ENCODE assay signal across 8 mouse cellular contexts in the genomic region with DNA sequence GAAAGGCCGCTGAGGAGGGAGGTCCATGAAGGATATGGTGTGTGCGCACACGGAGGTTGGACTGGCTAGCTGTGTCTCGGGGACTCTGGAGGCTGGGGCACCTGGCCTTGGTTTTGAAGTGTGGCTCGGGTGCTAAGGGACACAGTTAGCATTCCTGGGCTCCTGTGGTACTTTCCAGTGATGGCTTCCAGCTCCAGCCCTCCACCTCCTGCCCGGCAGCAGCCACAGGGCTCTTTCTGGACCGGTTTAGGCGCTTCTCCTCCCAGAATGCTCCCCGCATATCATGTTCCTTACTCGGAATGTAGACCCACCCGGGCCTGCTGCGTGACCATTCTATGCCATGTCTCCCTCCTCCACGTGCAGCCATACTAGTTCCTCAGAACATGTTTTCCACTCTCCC. TPM values are rescaled to one million over a fixed set of nuclear protein-coding genes. Genes with fewer than 3 reads are reported as not detected.
DNase-seq lines count a peak whose midpoint lies in the region; ATAC-seq and TF ChIP-seq lines count a peak whose summit lies in the region.

No protein-coding gene starts in this region.

- WGBS in heart, embryonic 13.5 days, result 79% methylated on average over 13 of the region's 13 CpGs
- WGBS in hindbrain, embryonic 11.5 days, result 85% methylated on average over 13 of the region's 13 CpGs
- 88% methylated on average over 13 of the region's 13 CpGs for WGBS in liver, postnatal 0 days (ENCODE audit: insufficient replicate concordance)

- H3K36me3 ChIP-seq in heart, embryonic 13.5 days, result peaks cover 74% of the 10 kb centered on the region
- H3K36me3 ChIP-seq in ES-E14 (ENCODE audit: control insufficient read depth, insufficient read depth, low read length, poor library complexity, severe bottlenecking), result peaks cover 25% of the 10 kb centered on the region
- H3K36me3 ChIP-seq in hindbrain, embryonic 11.5 days (ENCODE audit: control insufficient read depth, insufficient read depth, low read length), result peaks cover 3% of the 10 kb centered on the region; the same call in 1 of the 2 replicates
- peaks cover 49% of the 10 kb centered on the region for H3K36me3 ChIP-seq in liver, postnatal 0 days (replicated peaks; ENCODE audit: insufficient read depth, low read length)

- no peak for TF ChIP-seq CTCF in liver, postnatal 0 days (IDR thresholded peaks at IDR 0.05; ENCODE audit: low read depth)

- no peak for DNase-seq in heart, adult 11 months
- DNase-seq in ES-E14 (ENCODE audit: low read depth, low spot score), result no peak
- DNase-seq in hindbrain, embryonic 11.5 days (ENCODE audit: low spot score), result no peak
- DNase-seq in liver, postnatal 0 days, result no peak
- no peak for DNase-seq in B cell, adult 2 months
- no peak for DNase-seq in c-Kit-positive CD71-positive TER-119-positive erythroid progenitor cells, embryonic 14.5 days (ENCODE audit: low spot score)
- DNase-seq in adrenal gland, postnatal 25 days, result no peak

- no peak overlapping the region for H3K4me3 ChIP-seq in heart, embryonic 13.5 days
- H3K4me3 ChIP-seq in ES-E14 (ENCODE audit: insufficient read depth in 1 of 2, low read depth in 1 of 2, low read length in 2 of 2, poor library complexity in 1 of 2, severe bottlenecking in 1 of 2), result peak overlapping the region; percentile 49 to 52
- H3K4me3 ChIP-seq in hindbrain, embryonic 11.5 days (ENCODE audit: low read depth, low read length), result 0 out of 2 replicates have a peak overlapping the region, but pooled peaks have one; percentile 10
- H3K4me3 ChIP-seq in liver, postnatal 0 days (ENCODE audit: low read depth, low read length), result no peak overlapping the region

- in situ Hi-C loops in ES-E14 (cut with MboI; ENCODE audit: low sequenced_read_pairs in 2 of 2, unreplicated experiment in 2 of 2), result loop anchor here in 1 of 2 experiments (10.0 kb wide), 1 partner anchor 71 kb away; no protein-coding TSS in a partner anchor

- H3K9ac ChIP-seq in heart, embryonic 13.5 days, result peak overlapping the region; percentile 69
- H3K9ac ChIP-seq in ES-E14 (ENCODE audit: insufficient read depth, low read depth, low read length, poor library complexity, severe bottlenecking), result peak overlapping the region; percentile 67
- 0 out of 2 replicates have a peak overlapping the region, but pooled peaks have one; percentile 34 for H3K9ac ChIP-seq in hindbrain, embryonic 11.5 days (ENCODE audit: low read depth, low read length)
- no peak overlapping the region for H3K9ac ChIP-seq in liver, postnatal 0 days (replicated peaks)

- 0 out of 2 replicates have a peak overlapping the region, but pooled peaks have one; percentile 28 for H3K27ac ChIP-seq in heart, embryonic 13.5 days (replicated peaks)
- no peak overlapping the region; the same call in 1 of the 2 replicates for H3K27ac ChIP-seq in ES-E14 (ENCODE audit: insufficient read depth, low read depth, low read length, poor library complexity, severe bottlenecking)
- H3K27ac ChIP-seq in hindbrain, embryonic 11.5 days (ENCODE audit: low read depth, low read length), result no peak overlapping the region
- no peak overlapping the region for H3K27ac ChIP-seq in liver, postnatal 0 days (ENCODE audit: low read depth)

- no peaks in the 10 kb centered on the region for H3K27me3 ChIP-seq in heart, embryonic 13.5 days (replicated peaks)
- H3K27me3 ChIP-seq in hindbrain, embryonic 11.5 days (ENCODE audit: control insufficient read depth, insufficient read depth, low read length), result no peaks in the 10 kb centered on the region
- no peaks in the 10 kb centered on the region for H3K27me3 ChIP-seq in liver, postnatal 0 days (ENCODE audit: insufficient read depth, low read length)

- ATAC-seq in heart, embryonic 13.5 days (ENCODE audit: extremely low read depth, insufficient number of reproducible peaks, low FRiP score, low TSS enrichment), result no peak
- ATAC-seq in hindbrain, embryonic 11.5 days (ENCODE audit: low FRiP score), result no peak
- ATAC-seq in liver, postnatal 0 days, result no peak

- peak overlapping the region; percentile 58 for H3K4me2 ChIP-seq in heart, embryonic 13.5 days
- H3K4me2 ChIP-seq in hindbrain, embryonic 11.5 days (replicated peaks; ENCODE audit: low read depth, low read length), result peak overlapping the region; percentile 22
- H3K4me2 ChIP-seq in liver, postnatal 0 days (ENCODE audit: low read depth, low read length), result peak overlapping the region; percentile 56

- TF ChIP-seq EP300 in liver, postnatal 0 days (IDR thresholded peaks at IDR 0.05; ENCODE audit: low read depth), result no peak

- H3K9me3 ChIP-seq in heart, embryonic 13.5 days, result no peaks in the 10 kb centered on the region
- H3K9me3 ChIP-seq in ES-E14 (ENCODE audit: control insufficient read depth, insufficient read depth, low read depth, low read length), result no peaks in the 10 kb centered on the region
- no peaks in the 10 kb centered on the region for H3K9me3 ChIP-seq in hindbrain, embryonic 11.5 days (ENCODE audit: control insufficient read depth, low read length)
- H3K9me3 ChIP-seq in liver, postnatal 0 days (ENCODE audit: low read length), result no peaks in the 10 kb centered on the region

- H3K4me1 ChIP-seq in heart, embryonic 13.5 days, result peaks cover 23% of the 10 kb centered on the region
- peaks cover 3 to 25% of the 10 kb centered on the region in 2 experiments; a peak in 3 of 4 replicates for H3K4me1 ChIP-seq in ES-E14 (ENCODE audit: control insufficient read depth in 2 of 2, insufficient read depth in 2 of 2, low read length in 2 of 2, poor library complexity in 1 of 2)
- 0 out of 2 replicates have a peak, but pooled peaks cover 2% of the 10 kb centered on the region for H3K4me1 ChIP-seq in hindbrain, embryonic 11.5 days (replicated peaks; ENCODE audit: control insufficient read depth, insufficient read depth, low read length)
- H3K4me1 ChIP-seq in liver, postnatal 0 days (ENCODE audit: insufficient read depth), result peaks cover 4% of the 10 kb centered on the region; the same call in 1 of the 2 replicates

TF ChIP-seq in ES-E14, 5 proteins besides CTCF, POLR2A, EP300 and RAD21:
- TF ChIP-seq ZNF384 (IDR thresholded peaks at IDR 0.05; ENCODE audit: low read depth, low read length) (no peak), ZC3H11A (IDR thresholded peaks at IDR 0.05; ENCODE audit: borderline replicate concordance, low read depth, low read length) (no peak), MAFK (IDR thresholded peaks at IDR 0.05; ENCODE audit: insufficient read depth, low read depth, low read length) (no peak), CHD2 (IDR thresholded peaks at IDR 0.05; ENCODE audit: low read depth, low read length) (no peak), HCFC1 (IDR thresholded peaks at IDR 0.05; ENCODE audit: borderline replicate concordance, insufficient read depth, low read length) (no peak)

RNA-seq across cellular contexts. Expression of a gene that starts 6.9 kb away (rescaled TPM):
- 23.0 and 25.3 TPM in 2 replicates for polyA plus RNA-seq in heart, embryonic 13.5 days (2015; fragmentation: Nextera tagmentation; extraction: Ambion mirVana)
- 39.3 and 87.4 TPM in 2 replicates for total RNA-seq in ES-E14 (2012; rRNA removed)
- polyA plus RNA-seq in hindbrain, embryonic 11.5 days (2014; fragmentation: Nextera tagmentation; extraction: Ambion mirVana), result 43.9 and 48.5 TPM in 2 replicates
- 12.8 TPM in 2 replicates for polyA plus RNA-seq in liver, postnatal 0 days (2015; fragmentation: Nextera tagmentation; extraction: Ambion mirVana)
- total RNA-seq in adrenal gland, postnatal 25 days (2021), result 34.2 and 37.9 TPM in 2 replicates

RNA-seq across cellular contexts. Expression of a gene that starts 24.5 kb away (rescaled TPM):
- 81.9 and 84.7 TPM in 2 replicates for polyA plus RNA-seq in heart, embryonic 13.5 days (2015; fragmentation: Nextera tagmentation; extraction: Ambion mirVana)
- 55.0 and 91.6 TPM in 2 replicates for total RNA-seq in ES-E14 (2012; rRNA removed)
- polyA plus RNA-seq in hindbrain, embryonic 11.5 days (2014; fragmentation: Nextera tagmentation; extraction: Ambion mirVana), result 124 and 138 TPM in 2 replicates
- 61.0 and 63.8 TPM in 2 replicates for polyA plus RNA-seq in liver, postnatal 0 days (2015; fragmentation: Nextera tagmentation; extraction: Ambion mirVana)
- 149 and 153 TPM in 2 replicates for total RNA-seq in adrenal gland, postnatal 25 days (2021)

RNA-seq across cellular contexts. Expression of a gene that starts 42.3 kb away (rescaled TPM):
- polyA plus RNA-seq in heart, embryonic 13.5 days (2015; fragmentation: Nextera tagmentation; extraction: Ambion mirVana), result 56.7 and 58.8 TPM in 2 replicates
- total RNA-seq in ES-E14 (2012; rRNA removed), result 74.5 and 122 TPM in 2 replicates
- 166 and 168 TPM in 2 replicates for polyA plus RNA-seq in hindbrain, embryonic 11.5 days (2014; fragmentation: Nextera tagmentation; extraction: Ambion mirVana)
- polyA plus RNA-seq in liver, postnatal 0 days (2015; fragmentation: Nextera tagmentation; extraction: Ambion mirVana), result 39.7 and 40.4 TPM in 2 replicates
- total RNA-seq in adrenal gland, postnatal 25 days (2021), result 73.3 and 81.1 TPM in 2 replicates

Comparison
In these comparisons a context has a peak if more than half of its experiments do, and no peak if none do; other contexts are left out.
1. H3K4me3 ChIP-seq: peak in ES-E14 (2 of 2) and hindbrain, embryonic 11.5 days (single experiment); none in heart, embryonic 13.5 days (single experiment) and liver, postnatal 0 days (single experiment).
2. Peak in every context shown above with its lines, with median percentiles within 50 percentile points of each other: H3K4me2 ChIP-seq.